In genomic region chr13:82187196-82187595, GRCm38 (mm10) we compare ENCODE assay signal across 14 mouse cellular contexts.
"Had no signal": no experiment of that assay in that cellular context is flagged by ENCODE, and none has a peak within 500 bp of the region (broad histone marks: within the 10 kb centered on the region; RNA-seq: fewer than 3 reads in every experiment).

No protein-coding gene starts in this region.

- DNase-seq: kidney, adult 8-10 months; kidney, postnatal 14 days; kidney, postnatal 4 days; layer of hippocampus, adult 9-11 months; left cerebral cortex, postnatal 4 days; liver, postnatal 0 days; lung, embryonic 14.5 days; thymus, adult 18-20 months; thymus, postnatal 36 days had no signal

- H3K9ac ChIP-seq: limb, embryonic 12.5 days; limb, embryonic 15.5 days; liver, embryonic 14.5 days; liver, postnatal 0 days; lung, embryonic 14.5 days; midbrain, embryonic 12.5 days had no signal

- H3K4me3 ChIP-seq: limb, embryonic 12.5 days; limb, embryonic 15.5 days; midbrain, embryonic 12.5 days had no signal

- H3K36me3 ChIP-seq: limb, embryonic 12.5 days; limb, embryonic 15.5 days; midbrain, embryonic 12.5 days had no signal

- H3K9me3 ChIP-seq: limb, embryonic 12.5 days; limb, embryonic 15.5 days; midbrain, embryonic 12.5 days had no signal

- H3K4me1 ChIP-seq: limb, embryonic 12.5 days; limb, embryonic 15.5 days; midbrain, embryonic 12.5 days had no signal

- H3K27ac ChIP-seq: limb, embryonic 12.5 days; limb, embryonic 15.5 days; liver, embryonic 14.5 days; macrophage; midbrain, embryonic 12.5 days had no signal

- H3K27me3 ChIP-seq: limb, embryonic 12.5 days; limb, embryonic 15.5 days; midbrain, embryonic 12.5 days had no signal
